Mouse (Mus musculus) heart, embryonic 12.5 days (tissue): Measurements from ENCODE around the gene Olfr71. TPM values are rescaled to one million over a fixed set of nuclear protein-coding genes. Genes with fewer than 3 reads are reported as not detected.

ENCODE experiments used
- ATAC-seq: fragments of 200-750 bp; cut with Nextera tagmentation; 2 replicates; pipeline ENCODE4 v1.8.0; 2017; ENCODE audit warnings: moderate TSS enrichment, moderate library complexity; ENCODE audit not compliant: insufficient number of reproducible peaks, low FRiP score
- H3K27ac ChIP-seq: fragments of 300-500 bp; sonication (generic); 2 replicates; pipeline ENCODE4 v1.5.1; 2016; ENCODE audit warnings: mild to moderate bottlenecking, moderate library complexity; ENCODE audit not compliant: poor library complexity, severe bottlenecking
- H3K27me3 ChIP-seq: fragments of 300-500 bp; sonication (generic); replicated peaks from 2 replicates; pipeline ENCODE4 v1.6.1; 2016; ENCODE audit warnings: mild to moderate bottlenecking, moderate library complexity
- H3K36me3 ChIP-seq: fragments of 300-500 bp; sonication (generic); 2 replicates; pipeline ENCODE4 v1.6.1; 2016; ENCODE audit warnings: mild to moderate bottlenecking, moderate library complexity
- H3K4me1 ChIP-seq: fragments of 300-500 bp; sonication (generic); replicated peaks from 2 replicates; pipeline ENCODE4 v1.6.1; 2016; ENCODE audit warnings: mild to moderate bottlenecking
- H3K4me2 ChIP-seq: fragments of 300-500 bp; sonication (generic); 2 replicates; pipeline ENCODE4 v1.6.1; 2016; ENCODE audit warnings: mild to moderate bottlenecking, moderate library complexity
- H3K4me3 ChIP-seq: fragments of 300-500 bp; sonication (generic); 2 replicates; pipeline ENCODE4 v1.5.1; 2016; ENCODE audit warnings: mild to moderate bottlenecking
- H3K9ac ChIP-seq: fragments of 300-500 bp; sonication (generic); 2 replicates; pipeline ENCODE4 v1.6.1; 2016; ENCODE audit warnings: mild to moderate bottlenecking, moderate library complexity
- H3K9me3 ChIP-seq: fragments of 300-500 bp; sonication (generic); replicated peaks from 2 replicates; pipeline ENCODE4 v1.6.1; 2016; ENCODE audit warnings: mild to moderate bottlenecking, moderate library complexity
- WGBS: fragments of 180-500 bp; shearing (Covaris S2); methylation state at CpG from one replicate; pipeline ENCODE4 v1.1.7; 2016; 5-methylcytosine and 5-hydroxymethylcytosine counted together
- polyA plus RNA-seq: library from polyadenylated mRNA; unstranded; fragments of >200 nt; fragmentation: Nextera tagmentation; extraction: Ambion mirVana; gene quantifications from 2 replicates; pipeline ENCODE4 v1.2.1, GENCODE M21; 2016

The Olfr71 gene
- polyA plus RNA-seq, 1 experiment from 2014 or later: not detected

GRCm38 (mm10) chr4:43655656-43656338 lies 54.3 kb downstream of the Olfr71 start:
- Histone ChIP-seq H3K9ac (peak overlapping the region; percentile 85), H3K4me2 (peak overlapping the region; percentile 79), H3K4me3 (peak overlapping the region; percentile 71), H3K27me3 (peaks cover 9% of the 10 kb centered on the region), H3K36me3 (peaks cover under 1% of the 10 kb centered on the region; the same call in 1 of the 2 replicates), H3K4me1 (peaks cover 17% of the 10 kb centered on the region), H3K27ac (peak overlapping the region; percentile 86), H3K9me3 (no peaks in the 10 kb centered on the region)
- peak; percentile 27 for ATAC-seq
- 6% methylated on average over 34 of the region's 34 CpGs for WGBS

Other genes with a start within 250 kb of the Olfr71 start
- not detected in 2 replicates for gene Sit1, start 226.5 kb downstream of the Olfr71 start, polyA plus RNA-seq
- 63.6 and 66.4 TPM in 2 replicates for gene Ccdc107, start 217.4 kb downstream of the Olfr71 start, polyA plus RNA-seq
- 37.7 and 38.7 TPM in 2 replicates for gene Arhgef39, start 210.6 kb downstream of the Olfr71 start, polyA plus RNA-seq
- gene Car9, start 203.3 kb downstream of the Olfr71 start, polyA plus RNA-seq: 1.6 and 2.0 TPM in 2 replicates
- 153 and 155 TPM in 2 replicates for gene Tpm2, start 186.5 kb downstream of the Olfr71 start, polyA plus RNA-seq
- gene Creb3, start 147.9 kb downstream of the Olfr71 start, polyA plus RNA-seq: 57.2 and 61.2 TPM in 2 replicates
- 117 and 124 TPM in 2 replicates for gene Tln1, start 147.6 kb downstream of the Olfr71 start, polyA plus RNA-seq
- gene Rgp1, start 131.5 kb downstream of the Olfr71 start, polyA plus RNA-seq: 20.4 and 26.4 TPM in 2 replicates
- gene Gba2, start 131.4 kb downstream of the Olfr71 start, polyA plus RNA-seq: 25.5 and 25.8 TPM in 2 replicates
- gene Msmp, start 125.8 kb downstream of the Olfr71 start, polyA plus RNA-seq: 0.50 and 1.3 TPM in 2 replicates
- gene Npr2, start 78.3 kb downstream of the Olfr71 start, polyA plus RNA-seq: 11.0 and 11.2 TPM in 2 replicates
- 0.40 and 0.51 TPM in 2 replicates for gene Spag8, start 56.7 kb downstream of the Olfr71 start, polyA plus RNA-seq
- gene Hint2, start 53.8 kb downstream of the Olfr71 start, polyA plus RNA-seq: 130 and 139 TPM in 2 replicates
- gene Tmem8b, start 41.3 kb downstream of the Olfr71 start, polyA plus RNA-seq: 5.1 and 5.6 TPM in 2 replicates
- gene Fam221b, start 41.1 kb downstream of the Olfr71 start, polyA plus RNA-seq: 3.8 and 3.9 TPM in 2 replicates
- not detected in 2 replicates for gene Olfr70, start 9.4 kb downstream of the Olfr71 start, polyA plus RNA-seq
- gene Hrct1, start 16.9 kb upstream of the Olfr71 start, polyA plus RNA-seq: 0.96 and 1.0 TPM in 2 replicates
- 0.15 and 0.35 TPM in 2 replicates for gene Spaar, start 19.8 kb upstream of the Olfr71 start, polyA plus RNA-seq
- gene Olfr159, start 60.8 kb upstream of the Olfr71 start, polyA plus RNA-seq: not detected in 2 replicates
- not detected in 2 replicates for gene Olfr156, start 113.6 kb upstream of the Olfr71 start, polyA plus RNA-seq
- not detected in 2 replicates for gene Olfr157, start 129.9 kb upstream of the Olfr71 start, polyA plus RNA-seq
- not detected in 2 replicates for gene Olfr155, start 141.3 kb upstream of the Olfr71 start, polyA plus RNA-seq
- gene Reck, start 165.3 kb upstream of the Olfr71 start, polyA plus RNA-seq: 12.8 and 14.6 TPM in 2 replicates
- gene Glipr2, start 247.1 kb upstream of the Olfr71 start, polyA plus RNA-seq: 95.7 and 97.5 TPM in 2 replicates